Mouse (Mus musculus): Measurements from ENCODE around the gene Irs1.

The Irs1 gene

GRCm38 (mm10) chr1:82291151-82291797 is at the start of gene Irs1:
TSS of gene Irs1 (minus strand) at chr1:82291416.
- DNase-seq: peak; percentile 99

- peak; percentile 43 for DNase-seq
These were observed 43.3 kb upstream of the Irs1 start for GRCm38 (mm10) chr1:82334506-82334905.

- DNase-seq: no peak
These were observed 38.7 kb upstream of the Irs1 start for GRCm38 (mm10) chr1:82329954-82330247.

GRCm38 (mm10) chr1:82329237-82329953 is 38.2 kb upstream of the Irs1 start:
- no peak for DNase-seq

GRCm38 (mm10) chr1:82328033-82328775 is 37.0 kb upstream of the Irs1 start:
- peak; percentile 58 for DNase-seq

- DNase-seq: no peak
These were observed 34.9 kb upstream of the Irs1 start for GRCm38 (mm10) chr1:82326120-82326519.

- DNase-seq: peak; percentile 22
These were observed 33.0 kb upstream of the Irs1 start for GRCm38 (mm10) chr1:82324131-82324785.

- DNase-seq: peak; percentile 68
These were observed 30.2 kb upstream of the Irs1 start for GRCm38 (mm10) chr1:82321441-82321840.

- peak; percentile 30 for DNase-seq
These were observed 29.6 kb upstream of the Irs1 start for GRCm38 (mm10) chr1:82320864-82321263.

- DNase-seq: no peak
These were observed 29.2 kb upstream of the Irs1 start for GRCm38 (mm10) chr1:82320456-82320855.

- DNase-seq: no peak
These were observed 25.5 kb upstream of the Irs1 start for GRCm38 (mm10) chr1:82316746-82317126.

GRCm38 (mm10) chr1:82316111-82316745 is 25.0 kb upstream of the Irs1 start, which contains the start of gene Rhbdd1:
TSS of gene Rhbdd1 (plus strand) at chr1:82316452.
- peak; percentile 99 for DNase-seq

- DNase-seq: no peak
These were observed 13.3 kb upstream of the Irs1 start for GRCm38 (mm10) chr1:82304483-82304882.

GRCm38 (mm10) chr1:82298586-82298985 is 7.4 kb upstream of the Irs1 start:
- no peak for DNase-seq

GRCm38 (mm10) chr1:82294102-82294501 is 2.9 kb upstream of the Irs1 start:
- DNase-seq: peak; percentile 25

- DNase-seq: peak; percentile 98
These were observed 1.6 kb upstream of the Irs1 start for GRCm38 (mm10) chr1:82292771-82293170.

GRCm38 (mm10) chr1:82291930-82292712 is 905 bp upstream of the Irs1 start:
- no peak for DNase-seq

GRCm38 (mm10) chr1:82290723-82291150 is 479 bp downstream of the Irs1 start:
- DNase-seq: peak; percentile 99

GRCm38 (mm10) chr1:82289990-82290681 is 1.1 kb downstream of the Irs1 start:
- DNase-seq: peak; percentile 96

GRCm38 (mm10) chr1:82289116-82289989 is 1.9 kb downstream of the Irs1 start:
- DNase-seq: peak; percentile 95

All from heart, adult 11 months (tissue).